Mouse (Mus musculus): Measurements from ENCODE around the gene Tmc5.

GRCm38 (mm10) chr7:118593567-118594407 is 3.3 kb upstream of the Tmc5 start:
- TF ChIP-seq CTCF (IDR thresholded peaks at IDR 0.05; ENCODE audit: low read depth), result no peak
- no peak for TF ChIP-seq EP300 (IDR thresholded peaks at IDR 0.05; ENCODE audit: low read depth)
